17 mouse cellular contexts compared by ENCODE assay signal in the genomic region with DNA sequence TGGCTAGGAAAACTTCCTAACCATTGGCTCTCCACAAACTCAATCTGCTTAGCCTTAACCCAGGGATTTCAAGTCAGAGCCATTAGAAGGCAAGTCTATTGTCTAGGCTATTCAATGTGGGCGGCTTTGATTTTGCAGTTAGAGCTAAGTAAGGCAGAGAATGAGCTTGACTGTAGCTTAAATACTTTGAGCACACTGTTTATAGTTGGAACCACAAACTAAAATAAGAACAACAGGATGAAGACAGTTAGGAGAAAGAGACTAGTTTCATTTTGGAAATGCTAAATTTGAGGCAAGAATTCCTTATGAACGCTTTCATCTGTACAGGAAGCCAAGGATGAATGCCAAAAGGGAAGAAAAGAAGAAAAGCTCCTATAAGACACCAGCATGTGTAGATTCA.
"Had no signal": no experiment of that assay in that cellular context is flagged by ENCODE, and none has a peak within 500 bp of the region (broad histone marks: within the 10 kb centered on the region; RNA-seq: fewer than 3 reads in every experiment).

No protein-coding gene starts in this region.

- DNase-seq: lung, adult 18-20 months; lung, embryonic 14.5 days; lung, postnatal 10 days; retina, postnatal 1 day; right cerebral cortex, adult 18-20 months; right cerebral cortex, postnatal 25 days; right cerebral cortex, postnatal 4 days; spleen, adult 18-20 months; thymus, adult 18-20 months; thymus, postnatal 14 days; thymus, postnatal 36 days had no signal

- H3K4me1 ChIP-seq: megakaryocyte, embryonic 14.5 days; midbrain, embryonic 13.5 days; midbrain, embryonic 15.5 days; neural tube, embryonic 13.5 days; neural tube, embryonic 15.5 days had no signal

- H3K27ac ChIP-seq: macrophage; midbrain, embryonic 13.5 days; midbrain, embryonic 15.5 days; neural tube, embryonic 13.5 days; neural tube, embryonic 15.5 days had no signal

- H3K4me3 ChIP-seq: megakaryocyte, embryonic 14.5 days; midbrain, embryonic 13.5 days; midbrain, embryonic 15.5 days; neural tube, embryonic 13.5 days; neural tube, embryonic 15.5 days had no signal

- ATAC-seq: midbrain, embryonic 13.5 days; midbrain, embryonic 15.5 days had no signal
